Mouse (Mus musculus) erythroblast, adult 5-6 weeks (primary cell): Measurements from ENCODE around the gene Apol8. TPM values are rescaled to one million over a fixed set of nuclear protein-coding genes. Genes with fewer than 3 reads are reported as not detected.
A peak's percentile ranks its signal among the peaks of the same experiment; 100 is the strongest.
"Not testable (repeated sequence)": the region's sequence is repeated elsewhere in the genome, so short reads cannot be mapped to it uniquely, and the experiment has no call there.

ENCODE experiments used
- ATAC-seq: replicated peaks from 2 replicates; pipeline ENCODE4 v1.8.0; 2016; ENCODE audit warnings: moderate number of reproducible peaks, mild to moderate bottlenecking, moderate TSS enrichment, inconsistent platforms; ENCODE audit not compliant: poor library complexity, low FRiP score, severe bottlenecking
- total RNA-seq, 2 experiments: library from RNA; stranded (forward) in 1 of 2; stranded (reverse) in 1 of 2; fragments of 150-400 nt in 1 of 2; fragments of 200-764, 138-1000 nt in 1 of 2; gene quantifications; 2 replicates each; pipeline versions ENCODE4 v1.2.3 to v1.2.4; 2015 to 2017; ENCODE audit warnings: low replicate concordance in 2 of 2

Gene Apol8
- total RNA-seq, 2 experiments from 2014 or later: 44.6 to 77.3 TPM

GRCm38 (mm10) chr15:77724208-77724911 lies 32.4 kb downstream of the Apol8 start:
- peak; percentile 66 for ATAC-seq

GRCm38 (mm10) chr15:77721509-77721908 lies 35.3 kb downstream of the Apol8 start:
- ATAC-seq: not testable (repeated sequence)

DNA sequence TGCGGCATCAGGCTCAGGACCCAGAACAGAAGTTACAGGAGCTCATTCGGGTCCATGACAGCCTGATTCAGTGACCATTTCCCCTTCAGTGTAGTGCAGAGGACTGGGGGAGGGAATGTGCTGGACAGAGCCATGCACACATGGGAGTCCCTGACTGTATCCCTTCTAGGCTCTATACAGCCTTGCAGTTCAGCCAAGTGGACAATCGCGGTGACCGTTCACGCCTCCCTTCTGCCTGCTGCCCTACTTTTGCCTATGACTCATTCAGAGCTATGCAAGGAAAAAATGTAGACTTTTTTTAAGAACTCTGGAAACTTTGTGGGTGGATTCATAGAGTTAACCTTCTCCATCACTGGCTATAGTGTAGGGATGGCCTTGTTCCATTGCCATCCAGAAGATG lies 38.6 kb downstream of the Apol8 start:
- ATAC-seq: not testable (repeated sequence)

- ATAC-seq: not testable (repeated sequence)
These were observed 47.9 kb downstream of the Apol8 start for GRCm38 (mm10) chr15:77708936-77709335.

GRCm38 (mm10) chr15:77705306-77705705 lies 51.5 kb downstream of the Apol8 start:
- ATAC-seq: not testable (repeated sequence)

DNA sequence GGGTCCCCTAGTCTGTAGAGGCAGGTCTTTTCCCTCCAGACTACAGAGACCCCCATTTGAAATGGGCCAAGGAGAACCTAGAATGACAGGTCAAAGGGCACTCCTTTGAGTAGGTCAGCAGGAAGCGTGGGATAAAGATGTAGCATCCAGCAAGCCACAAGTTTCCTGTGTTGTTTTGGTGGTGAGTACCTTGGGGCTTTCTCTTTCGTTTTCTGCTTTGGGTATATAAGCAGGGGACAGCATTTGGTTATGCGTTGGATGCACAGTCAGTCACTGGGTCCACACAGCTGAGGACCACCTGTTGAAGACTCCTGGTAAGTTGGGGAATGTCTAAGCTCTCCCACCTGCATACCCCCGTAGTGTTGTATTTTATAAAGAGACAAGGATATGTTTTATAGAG lies 58.1 kb downstream of the Apol8 start, which contains the start of gene Apol7e:
Gene Apol7e (plus strand): TSS at position 202 of the 400 bp plus-strand sequence.
- ATAC-seq: not testable (repeated sequence)

Other genes with a start within 250 kb of the Apol8 start
- 28.8 and 46.8 TPM in 2 replicates for gene Apol11a, start 248.7 kb downstream of the Apol8 start, total RNA-seq (2015; ENCODE audit: low replicate concordance)
- gene Apol11a, start 248.7 kb downstream of the Apol8 start, total RNA-seq (2017; ENCODE audit: low replicate concordance): 177 and 208 TPM in 2 replicates
- gene Apol7c, start 223.7 kb downstream of the Apol8 start, total RNA-seq (2015; ENCODE audit: low replicate concordance): not detected in 2 replicates
- 1.3 TPM in 1 of 2 replicates, not detected in the other for gene Apol7c, start 223.7 kb downstream of the Apol8 start, total RNA-seq (2017; ENCODE audit: low replicate concordance)
- not detected in 2 replicates for gene 1700025B11Rik, start 195.1 kb downstream of the Apol8 start, total RNA-seq (2015; ENCODE audit: low replicate concordance)
- not detected in 2 replicates for gene 1700025B11Rik, start 195.1 kb downstream of the Apol8 start, total RNA-seq (2017; ENCODE audit: low replicate concordance)
- 0.19 TPM in 1 of 2 replicates, not detected in the other for gene Apol10b, start 160.9 kb downstream of the Apol8 start, total RNA-seq (2015; ENCODE audit: low replicate concordance)
- 0.17 and 1.1 TPM in 2 replicates for gene Apol10b, start 160.9 kb downstream of the Apol8 start, total RNA-seq (2017; ENCODE audit: low replicate concordance)
- gene Gm36245, start 157.7 kb downstream of the Apol8 start, total RNA-seq (2015; ENCODE audit: low replicate concordance): not detected in 2 replicates
- not detected in 2 replicates for gene Gm36245, start 157.7 kb downstream of the Apol8 start, total RNA-seq (2017; ENCODE audit: low replicate concordance)
- gene Apol11b, start 113.7 kb downstream of the Apol8 start, total RNA-seq (2015; ENCODE audit: low replicate concordance): 391 and 419 TPM in 2 replicates
- 1,087 and 1,183 TPM in 2 replicates for gene Apol11b, start 113.7 kb downstream of the Apol8 start, total RNA-seq (2017; ENCODE audit: low replicate concordance)
- 1.0 TPM in 1 of 2 replicates, not detected in the other for gene Apol7e, start 58.1 kb downstream of the Apol8 start, total RNA-seq (2015; ENCODE audit: low replicate concordance)
- gene Apol7e, start 58.1 kb downstream of the Apol8 start, total RNA-seq (2017; ENCODE audit: low replicate concordance): 0.09 TPM in 1 of 2 replicates, not detected in the other
- not detected in 2 replicates for gene Apol9b, start 28.0 kb downstream of the Apol8 start, total RNA-seq (2015; ENCODE audit: low replicate concordance)
- gene Apol9b, start 28.0 kb downstream of the Apol8 start, total RNA-seq (2017; ENCODE audit: low replicate concordance): not detected in 2 replicates
- 105 and 110 TPM in 2 replicates for gene Myh9, start 85.2 kb upstream of the Apol8 start, total RNA-seq (2015; ENCODE audit: low replicate concordance)
- gene Myh9, start 85.2 kb upstream of the Apol8 start, total RNA-seq (2017; ENCODE audit: low replicate concordance): 158 and 246 TPM in 2 replicates
- gene Txn2, start 172.0 kb upstream of the Apol8 start, total RNA-seq (2015; ENCODE audit: low replicate concordance): 63.7 and 67.4 TPM in 2 replicates
- 16.9 and 29.4 TPM in 2 replicates for gene Txn2, start 172.0 kb upstream of the Apol8 start, total RNA-seq (2017; ENCODE audit: low replicate concordance)
- 2.1 and 5.9 TPM in 2 replicates for gene Foxred2, start 199.7 kb upstream of the Apol8 start, total RNA-seq (2015; ENCODE audit: low replicate concordance)
- 2.5 and 4.7 TPM in 2 replicates for gene Foxred2, start 199.7 kb upstream of the Apol8 start, total RNA-seq (2017; ENCODE audit: low replicate concordance)
- 41.5 and 85.3 TPM in 2 replicates for gene Eif3d, start 213.8 kb upstream of the Apol8 start, total RNA-seq (2015; ENCODE audit: low replicate concordance)
- gene Eif3d, start 213.8 kb upstream of the Apol8 start, total RNA-seq (2017; ENCODE audit: low replicate concordance): 47.5 and 50.3 TPM in 2 replicates